12 mouse cellular contexts compared by ENCODE assay signal in genomic region chr5:112625555-112626160, GRCm38 (mm10). TPM values are rescaled to one million over a fixed set of nuclear protein-coding genes. Genes with fewer than 3 reads are reported as not detected.
A peak's percentile ranks its signal among the peaks of the same experiment; 100 is the strongest.
DNase-seq lines count a peak whose midpoint lies in the region; ATAC-seq and TF ChIP-seq lines count a peak whose summit lies in the region.
"Had no signal": no experiment of that assay in that cellular context is flagged by ENCODE, and none has a peak within 500 bp of the region (broad histone marks: within the 10 kb centered on the region; RNA-seq: fewer than 3 reads in every experiment).

No protein-coding gene starts in this region.

- H3K27ac ChIP-seq in liver, embryonic 12.5 days, result no peak overlapping the region
- no peak overlapping the region for H3K27ac ChIP-seq in liver, postnatal 0 days (ENCODE audit: low read depth)
- no peak overlapping the region for H3K27ac ChIP-seq in forebrain, embryonic 11.5 days (ENCODE audit: low read depth, low read length)
- no peak overlapping the region for H3K27ac ChIP-seq in hindbrain, postnatal 0 days
- H3K27ac ChIP-seq in neural tube, embryonic 13.5 days (replicated peaks), result peak overlapping the region; percentile 49
- H3K27ac ChIP-seq: gastrocnemius, adult 2 months had no signal

- H3K27me3 ChIP-seq in liver, embryonic 12.5 days (replicated peaks), result no peaks in the 10 kb centered on the region; the same call in 1 of the 2 replicates
- no peaks in the 10 kb centered on the region for H3K27me3 ChIP-seq in liver, postnatal 0 days (ENCODE audit: insufficient read depth, low read length)
- H3K27me3 ChIP-seq in forebrain, embryonic 11.5 days (ENCODE audit: control insufficient read depth, insufficient read depth, low read length), result no peaks in the 10 kb centered on the region
- no peaks in the 10 kb centered on the region for H3K27me3 ChIP-seq in hindbrain, postnatal 0 days (ENCODE audit: insufficient read depth, low read length)
- H3K27me3 ChIP-seq in neural tube, embryonic 13.5 days, result 0 out of 2 replicates have a peak, but pooled peaks cover 2% of the 10 kb centered on the region

- no peak for TF ChIP-seq CTCF in liver, postnatal 0 days (IDR thresholded peaks at IDR 0.05; ENCODE audit: low read depth)
- TF ChIP-seq CTCF in hindbrain, postnatal 0 days (IDR thresholded peaks at IDR 0.05; ENCODE audit: low read depth), result no peak

- no peak overlapping the region for H3K4me3 ChIP-seq in liver, embryonic 12.5 days
- no peak overlapping the region for H3K4me3 ChIP-seq in liver, postnatal 0 days (ENCODE audit: low read depth, low read length)
- H3K4me3 ChIP-seq in forebrain, embryonic 11.5 days (ENCODE audit: low read depth, low read length), result no peak overlapping the region
- no peak overlapping the region for H3K4me3 ChIP-seq in hindbrain, postnatal 0 days (ENCODE audit: low read length)
- H3K4me3 ChIP-seq in neural tube, embryonic 13.5 days, result peak overlapping the region; percentile 17
- H3K4me3 ChIP-seq: gastrocnemius, adult 2 months had no signal

- H3K4me2 ChIP-seq in liver, embryonic 12.5 days, result peak overlapping the region; percentile 9; the same call in 1 of the 2 replicates
- H3K4me2 ChIP-seq in liver, postnatal 0 days (ENCODE audit: low read depth, low read length), result no peak overlapping the region
- peak overlapping the region; percentile 24; the same call in 1 of the 2 replicates for H3K4me2 ChIP-seq in forebrain, embryonic 11.5 days (ENCODE audit: low read depth, low read length, severe bottlenecking)
- 0 out of 2 replicates have a peak overlapping the region, but pooled peaks have one; percentile 13 for H3K4me2 ChIP-seq in hindbrain, postnatal 0 days (ENCODE audit: low read depth, low read length)
- H3K4me2 ChIP-seq in neural tube, embryonic 13.5 days, result peak overlapping the region; percentile 39

- no peaks in the 10 kb centered on the region for H3K9me3 ChIP-seq in liver, embryonic 12.5 days (replicated peaks)
- no peaks in the 10 kb centered on the region for H3K9me3 ChIP-seq in liver, postnatal 0 days (ENCODE audit: low read length)
- no peaks in the 10 kb centered on the region for H3K9me3 ChIP-seq in forebrain, embryonic 11.5 days (ENCODE audit: control insufficient read depth, low read length)
- H3K9me3 ChIP-seq in hindbrain, postnatal 0 days (ENCODE audit: low read length), result no peaks in the 10 kb centered on the region
- no peaks in the 10 kb centered on the region for H3K9me3 ChIP-seq in neural tube, embryonic 13.5 days

- WGBS in liver, embryonic 12.5 days (ENCODE audit: insufficient replicate concordance), result 32% methylated on average over 31 of the region's 31 CpGs
- WGBS in liver, postnatal 0 days (ENCODE audit: insufficient replicate concordance), result 33% methylated on average over 31 of the region's 31 CpGs
- 48% methylated on average over 31 of the region's 31 CpGs for WGBS in forebrain, embryonic 11.5 days
- whole genome bisulfite sequencing in hindbrain, postnatal 0 days, result 35% methylated on average over 31 of the region's 31 CpGs
- 37% methylated on average over 31 of the region's 31 CpGs for WGBS in neural tube, embryonic 13.5 days

- no peak for DNase-seq in liver, postnatal 0 days
- DNase-seq in forebrain, embryonic 11.5 days (ENCODE audit: low spot score), result no peak
- peak; percentile 31 for DNase-seq in hindbrain, postnatal 0 days (ENCODE audit: low spot score)
- DNase-seq in left cerebral cortex, postnatal 4 days, result no peak
- no peak for DNase-seq in cerebellum, adult 11-12 months
- DNase-seq in layer of hippocampus, adult 8-10 months (ENCODE audit: low spot score in 2 of 2), result no peak
- DNase-seq: adrenal gland, adult 2 months; gastrocnemius, adult 2 months; right cerebral cortex, postnatal 25 days; thymus, postnatal 25 days had no signal

- H3K36me3 ChIP-seq in liver, embryonic 12.5 days, result no peaks in the 10 kb centered on the region
- no peaks in the 10 kb centered on the region for H3K36me3 ChIP-seq in liver, postnatal 0 days (replicated peaks; ENCODE audit: insufficient read depth, low read length)
- no peaks in the 10 kb centered on the region for H3K36me3 ChIP-seq in forebrain, embryonic 11.5 days (ENCODE audit: control insufficient read depth, insufficient read depth, low read length)
- no peaks in the 10 kb centered on the region for H3K36me3 ChIP-seq in hindbrain, postnatal 0 days (ENCODE audit: insufficient read depth, low read length)
- H3K36me3 ChIP-seq in neural tube, embryonic 13.5 days, result no peaks in the 10 kb centered on the region

- TF ChIP-seq EP300 in liver, postnatal 0 days (IDR thresholded peaks at IDR 0.05; ENCODE audit: low read depth), result no peak

- ATAC-seq in liver, embryonic 12.5 days, result no peak
- ATAC-seq in liver, postnatal 0 days, result no peak
- no peak for ATAC-seq in forebrain, embryonic 11.5 days (replicated peaks; ENCODE audit: low FRiP score)
- ATAC-seq in hindbrain, postnatal 0 days, result peak; percentile 13
- ATAC-seq in neural tube, embryonic 13.5 days (ENCODE audit: low read depth), result peak; percentile 19; the same call in 1 of the 2 replicates

- H3K4me1 ChIP-seq in liver, embryonic 12.5 days, result no peaks in the 10 kb centered on the region
- no peaks in the 10 kb centered on the region for H3K4me1 ChIP-seq in liver, postnatal 0 days (ENCODE audit: insufficient read depth)
- H3K4me1 ChIP-seq in forebrain, embryonic 11.5 days (replicated peaks; ENCODE audit: control insufficient read depth, insufficient read depth, low read length), result peaks cover 13% of the 10 kb centered on the region; the same call in 1 of the 2 replicates
- 0 out of 2 replicates have a peak, but pooled peaks cover 6% of the 10 kb centered on the region for H3K4me1 ChIP-seq in hindbrain, postnatal 0 days (ENCODE audit: insufficient read depth, low read length)
- H3K4me1 ChIP-seq in neural tube, embryonic 13.5 days (replicated peaks), result peaks cover 38% of the 10 kb centered on the region

- no peak overlapping the region for H3K9ac ChIP-seq in liver, embryonic 12.5 days
- no peak overlapping the region for H3K9ac ChIP-seq in liver, postnatal 0 days (replicated peaks)
- H3K9ac ChIP-seq in forebrain, embryonic 11.5 days (ENCODE audit: low read length), result 0 out of 2 replicates have a peak overlapping the region, but pooled peaks have one; percentile 35
- H3K9ac ChIP-seq in hindbrain, postnatal 0 days (replicated peaks; ENCODE audit: low read length), result no peak overlapping the region
- no peak overlapping the region for H3K9ac ChIP-seq in neural tube, embryonic 13.5 days

- intact Hi-C loops in left cerebral cortex, postnatal 4 days (cut with DNase I), result no loop called here

RNA-seq across cellular contexts. Expression of gene Sez6l, which starts 48.7 kb away (rescaled TPM):
- 0.06 and 0.10 TPM in 2 replicates for polyA plus RNA-seq in liver, embryonic 12.5 days (2016; fragmentation: Nextera tagmentation; extraction: Ambion mirVana)
- not detected in 2 replicates for polyA plus RNA-seq in liver, postnatal 0 days (2015; fragmentation: Nextera tagmentation; extraction: Ambion mirVana)
- polyA plus RNA-seq in forebrain, embryonic 11.5 days (2014; fragmentation: Nextera tagmentation; extraction: Ambion mirVana), result 4.8 and 5.8 TPM in 2 replicates
- 80.1 and 93.5 TPM in 2 replicates for total RNA-seq in hindbrain, postnatal 0 days (2014; rRNA removed)
- 39.5 and 43.5 TPM in 2 replicates for polyA plus RNA-seq in hindbrain, postnatal 0 days (2015; fragmentation: Nextera tagmentation; extraction: Ambion mirVana)
- 21.8 and 24.8 TPM in 2 replicates for polyA plus RNA-seq in neural tube, embryonic 13.5 days (2015; fragmentation: Nextera tagmentation; extraction: Ambion mirVana)
- 100 to 1,000 TPM; 130 to 156 TPM for total RNA-seq in left cerebral cortex, postnatal 4 days (2021)
- 100 to 1,000 TPM; 193 to 229 (median 215) TPM for total RNA-seq in layer of hippocampus, adult 8-10 months (2022)
- total RNA-seq: gastrocnemius, adult 2 months had no signal

Comparison
In these comparisons a context has a peak if more than half of its experiments do, and no peak if none do; other contexts are left out.
1. ATAC-seq: peak in hindbrain, postnatal 0 days (single experiment) and neural tube, embryonic 13.5 days (single experiment); none in liver, embryonic 12.5 days (single experiment), liver, postnatal 0 days (single experiment) and forebrain, embryonic 11.5 days (single experiment).